Mouse (Mus musculus): ENCODE data around the gene Serpinf1.
"Not testable (repeated sequence)": the region's sequence is repeated elsewhere in the genome, so short reads cannot be mapped to it uniquely, and the experiment has no call there.

The Serpinf1 gene

DNA sequence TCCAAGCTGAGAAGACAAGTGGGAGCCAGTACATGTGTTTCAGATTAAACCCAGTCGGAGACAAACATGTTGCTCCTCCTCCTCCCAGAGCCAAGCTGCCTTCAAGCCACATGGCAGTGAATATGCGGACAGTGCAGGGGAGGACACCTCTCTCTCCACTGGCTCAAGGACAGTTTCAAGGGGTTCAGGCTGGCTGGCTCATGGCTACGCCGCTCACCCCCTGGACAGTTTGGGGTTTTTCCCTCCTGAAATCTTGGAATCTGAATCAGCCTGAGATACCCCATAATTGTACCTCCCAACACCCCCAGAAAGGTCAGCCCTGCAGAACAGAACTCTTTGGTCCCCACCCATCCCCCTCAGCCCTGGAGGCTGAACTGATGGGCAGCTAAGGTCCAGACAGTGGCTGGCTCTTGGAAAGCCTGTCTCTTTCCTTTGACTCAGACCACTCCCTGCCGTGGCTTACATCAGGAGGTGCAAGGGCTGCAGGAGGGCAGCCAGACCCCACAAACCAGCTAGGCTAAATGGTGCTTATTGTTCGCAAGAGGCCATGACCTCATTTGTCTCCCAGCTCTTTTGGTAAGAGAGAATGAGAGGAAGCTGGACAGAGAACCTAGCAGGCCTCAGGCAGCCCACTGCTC lies 1.0 kb downstream of the Serpinf1 start:
- peak; percentile 44 for DNase-seq (ENCODE audit: low read depth, low spot score)

DNA sequence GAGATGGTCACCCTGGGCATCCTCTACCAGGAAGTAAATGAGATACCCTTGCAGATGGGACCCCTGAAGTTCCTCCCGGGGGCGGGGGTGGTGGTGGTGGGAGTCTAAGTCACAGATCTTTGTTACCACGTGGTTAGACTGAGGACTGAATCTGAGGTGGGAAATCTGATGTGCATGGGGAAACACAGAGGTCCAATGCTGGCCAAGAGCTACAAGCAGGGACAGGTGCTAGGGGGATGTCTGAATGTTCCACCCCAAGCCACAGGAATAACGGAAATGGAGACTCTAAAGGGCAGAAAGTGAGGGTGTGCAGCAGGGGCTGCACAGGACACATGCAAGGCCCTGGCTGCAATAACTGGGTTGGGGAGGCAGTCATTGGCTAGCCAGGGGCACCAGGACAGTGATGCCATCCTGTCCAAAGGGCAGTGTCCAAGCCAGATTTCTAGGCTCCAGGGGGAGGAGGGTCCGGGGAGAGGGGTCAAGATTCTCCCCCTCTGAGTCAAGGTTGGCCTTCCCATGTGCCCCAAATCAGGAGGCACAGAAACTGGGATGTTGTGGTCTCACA lies 1.6 kb downstream of the Serpinf1 start:
- no peak for DNase-seq (ENCODE audit: low read depth, low spot score)

GRCm38 (mm10) chr11:75420037-75420436 lies 2.5 kb downstream of the Serpinf1 start:
- no peak for DNase-seq (ENCODE audit: low read depth, low spot score)

GRCm38 (mm10) chr11:75415994-75416393 lies 6.5 kb downstream of the Serpinf1 start:
- no peak for DNase-seq (ENCODE audit: low read depth, low spot score)

GRCm38 (mm10) chr11:75415096-75415495 lies 7.4 kb downstream of the Serpinf1 start:
- no peak for DNase-seq (ENCODE audit: low read depth, low spot score)

DNA sequence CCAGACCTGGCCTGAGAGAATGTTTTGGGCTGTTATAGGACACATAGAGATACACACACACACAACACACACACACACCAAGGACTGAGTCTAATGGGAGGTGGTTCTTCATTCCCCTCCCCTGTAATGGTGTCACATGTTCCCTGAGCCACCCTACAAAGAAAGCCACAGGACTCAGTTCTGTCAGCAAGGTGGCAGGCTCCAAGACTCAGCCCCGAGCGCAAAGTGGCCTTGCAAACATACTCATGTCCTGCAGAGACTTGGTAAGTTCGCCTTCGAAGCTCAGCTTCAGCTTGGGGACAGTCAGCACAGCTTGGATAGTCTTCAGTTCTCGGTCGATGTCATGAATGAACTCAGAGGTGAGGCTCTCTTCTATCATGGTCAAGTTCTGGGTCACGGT lies 11.9 kb downstream of the Serpinf1 start:
- DNase-seq (ENCODE audit: low read depth, low spot score) = no peak

DNA sequence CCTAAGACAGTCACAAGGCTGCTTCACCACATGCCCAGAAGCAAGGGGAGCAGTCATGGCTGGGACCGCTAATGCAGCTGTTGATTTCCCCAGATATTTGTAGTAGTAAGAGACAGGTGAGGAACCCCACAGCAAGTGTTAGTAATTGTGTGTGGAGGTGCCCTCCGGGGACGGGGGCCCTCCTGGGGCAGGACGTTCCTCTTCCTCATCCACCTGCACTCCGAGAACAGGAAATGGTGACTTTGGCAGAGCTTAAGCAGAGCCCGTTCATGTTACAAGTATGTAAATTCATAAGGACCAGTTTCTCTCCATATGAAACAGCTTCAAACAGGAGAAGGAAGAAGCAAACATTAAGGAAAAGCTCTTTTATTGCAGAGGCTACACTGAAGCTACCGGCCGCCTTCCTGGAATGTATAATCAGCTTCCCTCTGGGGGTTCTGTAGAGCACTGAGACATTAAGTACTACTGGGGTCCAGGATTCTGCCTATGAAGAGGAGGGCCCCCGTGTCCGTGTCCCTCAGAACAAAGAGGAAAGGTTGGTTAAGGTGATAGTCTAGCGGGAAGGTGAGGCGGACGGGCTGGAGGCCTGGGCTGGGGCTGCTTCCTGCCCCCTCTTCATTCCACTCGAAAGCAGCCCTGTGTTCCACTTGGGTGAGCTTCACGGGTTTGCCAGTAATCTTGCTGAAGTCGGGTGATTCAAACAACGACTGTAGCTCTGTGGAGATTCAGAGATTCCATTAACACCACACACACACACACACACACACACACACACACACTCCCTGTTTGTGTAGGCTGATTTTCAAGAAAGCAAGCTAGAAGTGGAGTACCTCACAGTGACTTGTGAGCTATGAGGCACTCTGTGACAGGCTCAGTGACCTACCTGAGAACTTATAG lies 12.6 kb downstream of the Serpinf1 start:
- DNase-seq (ENCODE audit: low read depth, low spot score) = no peak

DNA sequence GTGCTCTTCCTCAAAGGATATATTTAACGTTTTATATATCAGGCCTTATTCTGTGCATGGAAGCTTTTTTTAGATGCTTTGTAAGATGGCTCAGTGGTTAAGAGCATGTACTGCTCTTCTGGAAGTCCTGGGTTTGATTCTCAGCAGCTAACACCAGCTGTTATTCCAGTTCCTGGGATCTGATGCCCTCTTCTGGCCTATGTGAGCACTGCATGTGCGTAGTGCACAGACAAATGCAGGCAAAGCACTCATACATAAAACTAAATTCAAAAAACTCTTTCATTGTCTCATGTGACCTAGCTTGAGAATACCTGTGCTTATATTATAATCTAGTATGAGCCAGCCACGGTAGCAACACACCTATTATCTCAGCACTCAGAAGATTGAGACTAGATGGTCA lies 15.6 kb downstream of the Serpinf1 start:
- peak; percentile 47 for DNase-seq (ENCODE audit: low read depth, low spot score)

- DNase-seq (ENCODE audit: low read depth, low spot score) = no peak
These were observed 16.4 kb downstream of the Serpinf1 start for GRCm38 (mm10) chr11:75406104-75406503.

DNA sequence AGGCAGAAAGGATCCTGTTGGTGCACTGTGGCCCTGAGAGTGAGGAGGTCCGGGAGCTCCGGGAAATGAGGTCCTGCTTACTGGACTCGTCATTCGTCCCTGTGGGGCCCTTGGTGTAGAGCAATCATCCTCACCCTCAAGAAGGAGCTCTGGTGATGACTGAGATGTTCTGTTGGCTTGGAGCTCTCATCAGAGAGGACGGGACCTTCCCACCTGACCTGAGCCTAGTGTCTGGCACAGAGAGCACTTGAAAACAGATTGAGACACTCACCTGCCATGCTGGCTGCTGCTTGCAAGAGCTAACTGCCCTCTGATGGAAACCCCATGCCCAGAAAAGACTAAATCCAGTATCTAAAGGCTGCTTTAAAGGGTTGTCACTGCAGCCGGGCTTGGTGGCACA lies 17.7 kb downstream of the Serpinf1 start:
- DNase-seq (ENCODE audit: low read depth, low spot score) = no peak

GRCm38 (mm10) chr11:75403301-75404052 lies 19.0 kb downstream of the Serpinf1 start:
- DNase-seq (ENCODE audit: low read depth, low spot score) = no peak

DNA sequence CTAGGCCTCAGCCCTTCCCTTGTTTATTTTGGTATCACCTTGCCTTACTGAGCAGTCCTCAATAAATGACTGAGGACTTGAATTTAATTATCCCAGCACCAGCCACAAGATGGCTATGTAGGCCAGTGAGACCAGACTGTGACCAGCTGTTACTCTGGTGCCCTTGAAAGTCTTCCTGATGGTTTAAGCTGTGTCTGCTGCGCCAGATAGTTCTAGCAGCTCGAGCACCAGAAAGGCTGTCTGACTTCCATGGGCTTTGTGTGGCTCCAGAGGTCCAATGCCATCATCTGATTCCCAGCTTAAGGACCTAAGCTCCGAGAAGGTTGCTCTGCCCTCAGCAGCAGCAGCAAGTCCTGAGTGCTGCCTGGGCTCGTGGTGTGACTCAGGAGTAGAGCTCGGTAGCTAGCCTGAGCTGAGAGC lies 20.2 kb downstream of the Serpinf1 start:
- peak; percentile 51 for DNase-seq (ENCODE audit: low read depth, low spot score)

- DNase-seq (ENCODE audit: low read depth, low spot score) = no peak
These were observed 22.4 kb downstream of the Serpinf1 start for GRCm38 (mm10) chr11:75400099-75400498.

- DNase-seq (ENCODE audit: low read depth, low spot score) = no peak
These were observed 23.1 kb downstream of the Serpinf1 start for GRCm38 (mm10) chr11:75399411-75399841.

DNA sequence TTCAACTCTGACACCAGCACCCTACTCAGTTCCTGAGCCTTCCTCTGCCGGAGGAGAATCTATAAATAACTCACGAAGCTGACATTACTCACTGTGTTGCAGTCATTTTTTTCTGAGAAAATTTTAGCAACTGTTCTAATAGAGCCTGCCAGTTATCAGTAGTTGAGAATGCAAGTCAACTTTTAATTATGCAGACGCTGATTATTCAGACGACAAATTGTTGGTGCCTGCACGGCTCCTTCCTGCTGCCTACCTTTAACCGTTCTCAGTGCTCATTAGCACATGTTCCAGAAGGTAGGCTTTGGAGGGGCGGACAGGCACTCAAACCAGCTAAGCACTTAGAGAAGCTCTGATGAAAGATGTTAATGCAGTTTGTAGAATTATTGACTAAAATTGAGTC lies 25.0 kb downstream of the Serpinf1 start:
- DNase-seq (ENCODE audit: low read depth, low spot score) = no peak

DNA sequence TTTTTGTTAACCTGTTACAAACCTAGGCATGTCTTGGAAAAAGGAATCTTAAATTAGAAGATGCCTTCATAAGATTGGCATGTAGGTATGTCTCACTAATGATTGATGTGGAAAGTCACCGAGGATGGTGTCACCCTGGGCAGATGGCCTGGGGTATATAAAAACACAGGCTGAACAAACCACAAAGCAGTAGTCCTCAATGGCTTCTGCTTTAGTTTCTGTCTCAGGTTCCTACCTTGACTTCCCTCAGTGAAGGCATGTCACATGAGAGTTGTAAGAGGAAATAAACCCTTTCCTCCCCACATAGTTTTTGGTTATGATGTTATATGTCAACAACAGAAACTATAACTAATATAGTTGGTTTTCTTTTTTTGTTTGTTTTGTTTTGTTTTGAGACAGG lies 26.9 kb downstream of the Serpinf1 start:
- DNase-seq (ENCODE audit: low read depth, low spot score) = no peak

DNA sequence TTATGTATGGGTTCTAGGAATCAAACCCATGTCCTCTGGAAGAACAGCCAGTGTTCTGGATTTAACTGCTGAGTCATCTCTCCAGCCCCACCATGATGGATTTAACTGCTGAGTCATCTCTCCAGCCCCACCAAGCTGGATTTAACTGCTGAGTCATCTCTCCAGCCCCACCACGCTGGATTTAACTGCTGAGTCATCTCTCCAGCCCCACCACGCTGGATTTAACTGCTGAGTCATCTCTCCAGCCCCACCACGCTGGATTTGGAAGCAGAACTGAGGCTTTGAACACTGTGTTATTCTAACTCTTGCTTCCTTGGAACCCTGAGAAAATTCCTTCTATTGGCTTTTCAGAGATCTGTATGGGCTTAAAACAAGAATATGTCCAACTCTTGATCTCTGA lies 39.0 kb downstream of the Serpinf1 start:
- not testable (repeated sequence) for DNase-seq (ENCODE audit: low read depth, low spot score)

DNA sequence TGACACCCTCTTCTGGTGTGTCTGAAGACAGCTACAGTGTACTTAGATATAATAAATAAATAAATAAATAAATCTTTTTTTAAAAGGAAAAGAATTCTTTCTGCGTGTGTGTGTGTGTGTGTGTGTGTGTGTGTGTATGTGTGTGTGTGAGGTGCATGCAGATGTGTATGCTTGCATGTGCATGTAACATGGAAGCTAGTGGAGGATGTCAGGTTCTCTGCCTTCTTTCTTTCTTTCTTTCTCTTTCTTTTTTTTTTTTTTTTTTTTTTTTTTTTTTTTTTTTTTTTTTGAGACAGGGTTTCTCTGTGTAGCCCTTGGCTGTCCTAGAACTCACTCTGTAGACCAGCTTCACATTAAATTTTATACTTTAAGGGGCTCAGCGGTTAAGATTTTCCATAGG lies 43.7 kb downstream of the Serpinf1 start:
- DNase-seq (ENCODE audit: low read depth, low spot score) = not testable (repeated sequence)

DNA sequence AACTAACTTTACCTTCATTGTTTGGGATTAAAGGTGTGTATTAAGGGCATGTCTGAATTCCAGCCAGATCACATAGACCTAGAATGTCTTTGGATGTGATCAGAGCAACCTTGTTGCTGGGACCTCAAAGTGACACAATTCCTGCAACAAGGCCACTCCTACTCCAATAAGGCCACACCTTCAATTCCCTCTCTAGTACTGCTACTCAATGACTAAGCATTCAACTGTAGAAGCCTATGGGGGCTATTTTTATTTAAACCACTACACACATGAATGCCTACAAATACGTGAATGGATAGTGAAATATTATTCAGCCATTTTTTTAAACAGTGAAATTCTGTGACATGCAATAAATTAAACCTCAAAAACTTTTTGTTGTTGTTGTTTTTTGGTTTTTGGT lies 45.4 kb downstream of the Serpinf1 start:
- DNase-seq (ENCODE audit: low read depth, low spot score) = no peak

All from forelimb bud, embryonic 11.5 days (tissue).